Mouse (Mus musculus) heart, embryonic 11.5 days (tissue): ENCODE results near the gene Tmem126b. TPM values are rescaled to one million over a fixed set of nuclear protein-coding genes. Genes with fewer than 3 reads are reported as not detected.

Experiments
- ATAC-seq: fragments of 200-750 bp; cut with Nextera tagmentation; replicated peaks from 2 replicates; pipeline ENCODE4 v1.8.0; 2017; ENCODE audit warnings: moderate library complexity; ENCODE audit not compliant: insufficient number of reproducible peaks, low FRiP score, low TSS enrichment
- H3K27ac ChIP-seq: fragments of 300-500 bp; sonication (generic); 2 replicates; pipeline ENCODE4 v1.5.1; 2014; ENCODE audit warnings: mild to moderate bottlenecking, low read depth, low read length
- H3K27me3 ChIP-seq: fragments of 300-500 bp; sonication (generic); 2 replicates; pipeline ENCODE4 v1.6.1; 2014; ENCODE audit warnings: mild to moderate bottlenecking, low read length, mixed read lengths; ENCODE audit not compliant: control insufficient read depth, insufficient read depth
- H3K36me3 ChIP-seq: fragments of 300-500 bp; sonication (generic); 2 replicates; pipeline ENCODE4 v1.6.1; 2014; ENCODE audit warnings: mild to moderate bottlenecking, low read length, moderate library complexity, mixed read lengths; ENCODE audit not compliant: control insufficient read depth, insufficient read depth
- H3K4me1 ChIP-seq: fragments of 300-500 bp; sonication (generic); 2 replicates; pipeline ENCODE4 v1.6.1; 2014; ENCODE audit warnings: low read length; ENCODE audit not compliant: control insufficient read depth, insufficient read depth
- H3K4me2 ChIP-seq: fragments of 300-500 bp; sonication (generic); 2 replicates; pipeline ENCODE4 v1.6.1; 2014; ENCODE audit warnings: mild to moderate bottlenecking, moderate library complexity
- H3K4me3 ChIP-seq: fragments of 300-500 bp; sonication (generic); 2 replicates; pipeline ENCODE4 v1.5.1; 2014; ENCODE audit warnings: low read depth, low read length
- H3K9ac ChIP-seq: fragments of 300-500 bp; sonication (generic); 2 replicates; pipeline ENCODE4 v1.6.1; 2014; ENCODE audit warnings: mild to moderate bottlenecking, low read depth, low read length, moderate library complexity
- H3K9me3 ChIP-seq: fragments of 300-500 bp; sonication (generic); replicated peaks from 2 replicates; pipeline ENCODE4 v1.6.1; 2016; ENCODE audit warnings: low read length; ENCODE audit not compliant: control insufficient read depth
- WGBS: fragments of 180-500 bp; shearing (Covaris S2); extraction: QIAGEN DNeasy Blood & Tissue Kit; methylation state at CpG from one replicate; pipeline ENCODE4 v1.1.7; 2014; ENCODE audit not compliant: insufficient replicate concordance; 5-methylcytosine and 5-hydroxymethylcytosine counted together
- polyA plus RNA-seq: library from polyadenylated mRNA; unstranded; fragments of >200 nt; fragmentation: Nextera tagmentation; extraction: Ambion mirVana; gene quantifications from 2 replicates; pipeline ENCODE4 v1.2.1, GENCODE M21; 2014

The Tmem126b gene
- polyA plus RNA-seq, 1 experiment from 2014 or later: 24.0 TPM

GRCm38 (mm10) chr7:90460330-90460729, 15.5 kb downstream of the Tmem126b start:
- Histone ChIP-seq H3K9ac (no peak overlapping the region), H3K27ac (no peak overlapping the region), H3K4me1 (0 out of 2 replicates have a peak, but pooled peaks cover 6% of the 10 kb centered on the region), H3K9me3 (no peaks in the 10 kb centered on the region), H3K27me3 (0 out of 2 replicates have a peak, but pooled peaks cover 3% of the 10 kb centered on the region), H3K36me3 (no peaks in the 10 kb centered on the region), H3K4me3 (no peak overlapping the region), H3K4me2 (no peak overlapping the region)
- WGBS: 37% methylated on average over 10 of the region's 10 CpGs
- ATAC-seq: no peak

- peaks cover 6% of the 10 kb centered on the region for H3K36me3 ChIP-seq
- H3K9me3 ChIP-seq: no peaks in the 10 kb centered on the region
- H3K9ac ChIP-seq: peak overlapping the region; percentile 86
- peak overlapping the region; percentile 68 for H3K4me2 ChIP-seq
- H3K4me3 ChIP-seq: peak overlapping the region; percentile 79
- peak overlapping the region; percentile 87 for H3K27ac ChIP-seq
- WGBS: 10% methylated on average over 10 of the region's 10 CpGs
- 0 out of 2 replicates have a peak, but pooled peaks cover 6% of the 10 kb centered on the region for H3K4me1 ChIP-seq
- 0 out of 2 replicates have a peak, but pooled peaks have one; percentile 42 for ATAC-seq
- H3K27me3 ChIP-seq: 0 out of 2 replicates have a peak, but pooled peaks cover 3% of the 10 kb centered on the region
Observed at GRCm38 (mm10) chr7:90457517-90457916, 18.3 kb downstream of the Tmem126b start.

GRCm38 (mm10) chr7:90456845-90457468, 18.8 kb downstream of the Tmem126b start, which contains the start of gene Tmem126a:
TSS of gene Tmem126a (minus strand) at chr7:90457229.
- H3K36me3 ChIP-seq: peaks cover 6% of the 10 kb centered on the region
- peak within 1 kb of the TSS; percentile 87 for H3K27ac ChIP-seq
- WGBS: under 1% methylated on average over 41 of the region's 41 CpGs
- H3K4me2 ChIP-seq: peak within 1 kb of the TSS; percentile 68
- no peaks in the 10 kb centered on the region for H3K9me3 ChIP-seq
- H3K27me3 ChIP-seq: 0 out of 2 replicates have a peak, but pooled peaks cover 3% of the 10 kb centered on the region
- H3K4me3 ChIP-seq: peak within 1 kb of the TSS; percentile 79
- ATAC-seq: peak; percentile 96
- 0 out of 2 replicates have a peak, but pooled peaks cover 6% of the 10 kb centered on the region for H3K4me1 ChIP-seq
- H3K9ac ChIP-seq: peak within 1 kb of the TSS; percentile 86

- Histone ChIP-seq H3K4me1 (0 out of 2 replicates have a peak, but pooled peaks cover 6% of the 10 kb centered on the region), H3K4me2 (peak overlapping the region; percentile 68), H3K27me3 (0 out of 2 replicates have a peak, but pooled peaks cover 3% of the 10 kb centered on the region), H3K36me3 (peaks cover 6% of the 10 kb centered on the region), H3K27ac (peak overlapping the region; percentile 87; the same call in 1 of the 2 replicates), H3K9ac (peak overlapping the region; percentile 86; the same call in 1 of the 2 replicates), H3K9me3 (no peaks in the 10 kb centered on the region), H3K4me3 (peak overlapping the region; percentile 79)
- ATAC-seq: no peak
- WGBS: 32% methylated on average over 7 of the region's 7 CpGs
Observed at GRCm38 (mm10) chr7:90456149-90456844, 19.5 kb downstream of the Tmem126b start.

- no peaks in the 10 kb centered on the region for H3K27me3 ChIP-seq
- H3K9ac ChIP-seq: peak overlapping the region; percentile 99
- H3K4me3 ChIP-seq: peak overlapping the region; percentile 99
- 0 out of 2 replicates have a peak, but pooled peaks cover 3% of the 10 kb centered on the region for H3K36me3 ChIP-seq
- no peaks in the 10 kb centered on the region; the same call in 1 of the 2 replicates for H3K4me1 ChIP-seq
- 0% methylated on average over 6 of the region's 6 CpGs for WGBS
- ATAC-seq: no peak
- H3K27ac ChIP-seq: 0 out of 2 replicates have a peak overlapping the region, but pooled peaks have one; percentile 100
- H3K4me2 ChIP-seq: peak overlapping the region; percentile 89
- H3K9me3 ChIP-seq: no peaks in the 10 kb centered on the region
Observed at GRCm38 (mm10) chr7:90444206-90444605, 31.6 kb downstream of the Tmem126b start.

- peak overlapping the region; percentile 89 for H3K4me2 ChIP-seq
- peak overlapping the region; percentile 99 for H3K9ac ChIP-seq
- under 1% methylated on average over 102 of the region's 123 CpGs for WGBS
- H3K9me3 ChIP-seq: no peaks in the 10 kb centered on the region
- H3K4me3 ChIP-seq: peak overlapping the region; percentile 99
- peak; percentile 68 for ATAC-seq
- no peaks in the 10 kb centered on the region; the same call in 1 of the 2 replicates for H3K4me1 ChIP-seq
- H3K27ac ChIP-seq: peak overlapping the region; percentile 100
- no peaks in the 10 kb centered on the region for H3K27me3 ChIP-seq
- no peaks in the 10 kb centered on the region for H3K36me3 ChIP-seq
Observed at GRCm38 (mm10) chr7:90443101-90444091, 32.4 kb downstream of the Tmem126b start.

GRCm38 (mm10) chr7:90442518-90443080, 33.2 kb downstream of the Tmem126b start, which contains the start of gene Crebzf:
TSS of gene Crebzf (plus strand) at chr7:90442729.
- peak within 1 kb of the TSS; percentile 89 for H3K4me2 ChIP-seq
- peak within 1 kb of the TSS; percentile 100 for H3K27ac ChIP-seq
- H3K4me3 ChIP-seq: peak within 1 kb of the TSS; percentile 99
- H3K27me3 ChIP-seq: no peaks in the 10 kb centered on the region
- no peaks in the 10 kb centered on the region; the same call in 1 of the 2 replicates for H3K4me1 ChIP-seq
- no peaks in the 10 kb centered on the region for H3K36me3 ChIP-seq
- WGBS: under 1% methylated on average over 50 of the region's 54 CpGs
- H3K9me3 ChIP-seq: no peaks in the 10 kb centered on the region
- ATAC-seq: peak; percentile 97
- peak within 1 kb of the TSS; percentile 99 for H3K9ac ChIP-seq
